Mouse (Mus musculus) C2C12 (cell line): ENCODE measurements at regions not wholly inside any gene's neighbourhood (a gene's known extent, or its start where the extent isn't known, plus 50 kb on each side); places are given as distances from the start of the nearest gene placed in this dataset.

Experiments used
- MAX ChIP-seq: IDR thresholded peaks from one replicate; pipeline ENCODE4 v1.6.1; 2011; ENCODE audit warnings: mild to moderate bottlenecking, control low read depth
- USF1 ChIP-seq: IDR thresholded peaks from one replicate; pipeline ENCODE4 v1.6.1; 2011; ENCODE audit warnings: low read depth, mild to moderate bottlenecking, control low read depth, moderate library complexity

- TF ChIP-seq USF1, result no peak
- no peak for TF ChIP-seq MAX
These were observed 90.8 kb downstream of the Manea start for GRCm38 (mm10) chr4:26255889-26256288.
